Mouse (Mus musculus): ENCODE measurements around the gene Id3.
"Not testable (repeated sequence)": the region's sequence is repeated elsewhere in the genome, so short reads cannot be mapped to it uniquely, and the experiment has no call there.

Gene Id3

GRCm38 (mm10) chr4:136143193-136143976 lies at the start of gene Id3:
TSS of gene Id3 (plus strand) at chr4:136143497.
- DNase-seq, result peak; percentile 97 to 98

- DNase-seq, result no peak
These were observed 48.6 kb upstream of the Id3 start for GRCm38 (mm10) chr4:136094519-136095219.

- no peak for DNase-seq
These were observed 47.7 kb upstream of the Id3 start for GRCm38 (mm10) chr4:136095490-136096105.

GRCm38 (mm10) chr4:136096446-136097113 lies 46.7 kb upstream of the Id3 start:
- DNase-seq, result no peak

- no peak for DNase-seq
These were observed 44.9 kb upstream of the Id3 start for GRCm38 (mm10) chr4:136098446-136098845.

- DNase-seq, result no peak
These were observed 42.8 kb upstream of the Id3 start for GRCm38 (mm10) chr4:136100396-136101070.

GRCm38 (mm10) chr4:136101753-136102152 lies 41.5 kb upstream of the Id3 start:
- DNase-seq, result not testable (repeated sequence)

GRCm38 (mm10) chr4:136104590-136105337 lies 38.5 kb upstream of the Id3 start:
- DNase-seq, result peak in 1 of 2 experiments; percentile 37

- DNase-seq, result no peak
These were observed 36.4 kb upstream of the Id3 start for GRCm38 (mm10) chr4:136106880-136107301.

GRCm38 (mm10) chr4:136109153-136109552 lies 34.1 kb upstream of the Id3 start:
- no peak for DNase-seq

- DNase-seq, result no peak
These were observed 33.1 kb upstream of the Id3 start for GRCm38 (mm10) chr4:136109941-136110900.

GRCm38 (mm10) chr4:136112344-136112743 lies 31.0 kb upstream of the Id3 start:
- DNase-seq, result no peak

GRCm38 (mm10) chr4:136114747-136115146 lies 28.6 kb upstream of the Id3 start:
- DNase-seq, result no peak

GRCm38 (mm10) chr4:136117022-136117421 lies 26.3 kb upstream of the Id3 start:
- peak; percentile 75 to 80 for DNase-seq

- DNase-seq, result peak; percentile 49 to 51
These were observed 23.3 kb upstream of the Id3 start for GRCm38 (mm10) chr4:136120041-136120440.

- DNase-seq, result no peak
These were observed 22.1 kb upstream of the Id3 start for GRCm38 (mm10) chr4:136121158-136121557.

GRCm38 (mm10) chr4:136121844-136122468 lies 21.3 kb upstream of the Id3 start:
- no peak for DNase-seq

- DNase-seq, result peak in 1 of 2 experiments; percentile 36
These were observed 20.0 kb upstream of the Id3 start for GRCm38 (mm10) chr4:136123111-136123791.

- DNase-seq, result no peak
These were observed 19.5 kb upstream of the Id3 start for GRCm38 (mm10) chr4:136123792-136124161.
